Mouse (Mus musculus): ENCODE measurements at regions not wholly inside any gene's neighbourhood (a gene's known extent, or its start where the extent isn't known, plus 50 kb on each side); places are given as distances from the start of the nearest gene placed in this dataset.

DNA sequence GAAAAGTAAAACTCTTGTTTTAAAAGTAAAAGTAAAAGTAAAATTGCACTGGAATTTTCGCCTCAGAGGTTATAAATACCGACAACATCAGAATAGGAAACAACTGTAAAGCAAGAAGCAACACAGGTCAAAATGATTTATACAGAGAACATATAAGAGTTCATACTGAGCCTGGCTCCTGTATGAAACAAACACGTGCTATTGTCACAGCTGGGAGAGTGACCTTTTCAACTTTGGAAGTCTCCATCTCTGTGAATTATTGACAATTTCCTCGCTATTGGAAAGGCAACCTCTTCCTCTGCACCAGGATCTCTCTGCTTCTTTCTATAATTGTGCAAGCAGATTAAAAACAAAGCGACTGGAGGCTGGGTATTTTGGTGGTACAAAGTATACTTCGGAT lies 70.0 kb upstream of the Tll1 start:
- TF ChIP-seq POLR2A (IDR thresholded peaks at IDR 0.05; ENCODE audit: borderline replicate concordance, insufficient read depth, low read length), result no peak
- no peak for TF ChIP-seq CTCF (IDR thresholded peaks at IDR 0.05; ENCODE audit: borderline replicate concordance, insufficient read depth, low read depth, low read length)

Measured in cerebellum, adult 2 months (tissue).